Mouse (Mus musculus): ENCODE results near the gene Rab3ip. TPM values are rescaled to one million over a fixed set of nuclear protein-coding genes. Genes with fewer than 3 reads are reported as not detected.

Rab3ip gene
- polyA plus RNA-seq, 1 experiment from 2014 or later = 45.7 TPM

GRCm38 (mm10) chr10:116906794-116907193 is 43.8 kb downstream of the Rab3ip start:
- H3K27me3 ChIP-seq (ENCODE audit: control insufficient read depth, insufficient read depth, low read length) = no peaks in the 10 kb centered on the region
- H3K9me3 ChIP-seq (ENCODE audit: control insufficient read depth, low read length) = no peaks in the 10 kb centered on the region
- WGBS = 94% methylated on average over 9 of the region's 9 CpGs
- DNase-seq (ENCODE audit: low spot score) = no peak
- H3K4me1 ChIP-seq (replicated peaks; ENCODE audit: control insufficient read depth, insufficient read depth, low read length) = no peaks in the 10 kb centered on the region
- H3K4me2 ChIP-seq (ENCODE audit: low read depth, low read length, severe bottlenecking) = no peak overlapping the region
- no peaks in the 10 kb centered on the region; the same call in 1 of the 2 replicates for H3K36me3 ChIP-seq (ENCODE audit: control insufficient read depth, insufficient read depth, low read length)
- no peak overlapping the region for H3K9ac ChIP-seq (ENCODE audit: low read length)
- no peak overlapping the region for H3K4me3 ChIP-seq (ENCODE audit: low read depth, low read length)
- no peak overlapping the region for H3K27ac ChIP-seq (ENCODE audit: low read depth, low read length)
- ATAC-seq (replicated peaks; ENCODE audit: low FRiP score) = no peak

DNA sequence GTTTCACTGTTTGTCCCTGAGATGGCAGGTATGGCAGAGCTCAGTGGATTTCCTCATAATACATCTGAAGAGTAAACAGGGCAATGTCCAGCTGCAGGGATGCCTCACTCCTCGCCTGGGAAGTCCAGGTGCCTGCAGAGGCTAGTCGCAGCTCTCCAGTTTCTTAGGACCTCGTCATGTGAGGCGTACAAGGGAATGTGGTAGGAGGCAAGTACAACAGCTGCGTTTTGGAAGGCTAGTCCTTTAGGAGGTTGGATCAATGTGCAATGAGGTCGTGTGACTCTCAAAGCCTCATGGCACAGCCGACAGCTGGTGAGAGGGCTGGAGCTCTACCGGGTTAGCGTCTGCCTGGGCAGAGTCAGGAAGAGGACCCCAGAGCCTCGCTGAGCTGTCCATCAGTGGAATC is 46.1 kb downstream of the Rab3ip start:
- Histone ChIP-seq H3K4me2 (ENCODE audit: low read depth, low read length, severe bottlenecking) (no peak overlapping the region), H3K4me3 (ENCODE audit: low read depth, low read length) (no peak overlapping the region), H3K9ac (ENCODE audit: low read length) (no peak overlapping the region), H3K4me1 (replicated peaks; ENCODE audit: control insufficient read depth, insufficient read depth, low read length) (no peaks in the 10 kb centered on the region), H3K9me3 (ENCODE audit: control insufficient read depth, low read length) (no peaks in the 10 kb centered on the region), H3K36me3 (ENCODE audit: control insufficient read depth, insufficient read depth, low read length) (no peaks in the 10 kb centered on the region; the same call in 1 of the 2 replicates), H3K27ac (ENCODE audit: low read depth, low read length) (no peak overlapping the region), H3K27me3 (ENCODE audit: control insufficient read depth, insufficient read depth, low read length) (no peaks in the 10 kb centered on the region)
- 95% methylated on average over 10 of the region's 10 CpGs for WGBS
- no peak for DNase-seq (ENCODE audit: low spot score)
- ATAC-seq (replicated peaks; ENCODE audit: low FRiP score) = no peak

- Histone ChIP-seq H3K4me1 (replicated peaks; ENCODE audit: control insufficient read depth, insufficient read depth, low read length) (no peaks in the 10 kb centered on the region), H3K9me3 (ENCODE audit: control insufficient read depth, low read length) (no peaks in the 10 kb centered on the region), H3K27ac (ENCODE audit: low read depth, low read length) (no peak within 1 kb of the TSS), H3K4me3 (ENCODE audit: low read depth, low read length) (no peak within 1 kb of the TSS), H3K27me3 (ENCODE audit: control insufficient read depth, insufficient read depth, low read length) (no peaks in the 10 kb centered on the region), H3K9ac (ENCODE audit: low read length) (no peak within 1 kb of the TSS), H3K4me2 (ENCODE audit: low read depth, low read length, severe bottlenecking) (no peak within 1 kb of the TSS), H3K36me3 (ENCODE audit: control insufficient read depth, insufficient read depth, low read length) (no peaks in the 10 kb centered on the region)
- no peak for ATAC-seq (replicated peaks; ENCODE audit: low FRiP score)
- no peak for DNase-seq (ENCODE audit: low spot score)
- 82% methylated on average over 17 of the region's 17 CpGs for WGBS
These were observed 54.0 kb downstream of the Rab3ip start, which contains the start of gene Myrfl for GRCm38 (mm10) chr10:116896336-116897177. Myrfl (minus strand) TSS chr10:116896919.

GRCm38 (mm10) chr10:116895108-116895833 is 55.3 kb downstream of the Rab3ip start:
- H3K4me3 ChIP-seq (ENCODE audit: low read depth, low read length) = no peak overlapping the region
- H3K9me3 ChIP-seq (ENCODE audit: control insufficient read depth, low read length) = no peaks in the 10 kb centered on the region
- H3K36me3 ChIP-seq (ENCODE audit: control insufficient read depth, insufficient read depth, low read length) = no peaks in the 10 kb centered on the region
- 86% methylated on average over 12 of the region's 12 CpGs for WGBS
- no peak overlapping the region for H3K4me2 ChIP-seq (ENCODE audit: low read depth, low read length, severe bottlenecking)
- no peak overlapping the region for H3K27ac ChIP-seq (ENCODE audit: low read depth, low read length)
- no peaks in the 10 kb centered on the region for H3K27me3 ChIP-seq (ENCODE audit: control insufficient read depth, insufficient read depth, low read length)
- DNase-seq (ENCODE audit: low spot score) (no peak), ATAC-seq (replicated peaks; ENCODE audit: low FRiP score) (no peak)
- no peaks in the 10 kb centered on the region for H3K4me1 ChIP-seq (replicated peaks; ENCODE audit: control insufficient read depth, insufficient read depth, low read length)
- H3K9ac ChIP-seq (ENCODE audit: low read length) = no peak overlapping the region

DNA sequence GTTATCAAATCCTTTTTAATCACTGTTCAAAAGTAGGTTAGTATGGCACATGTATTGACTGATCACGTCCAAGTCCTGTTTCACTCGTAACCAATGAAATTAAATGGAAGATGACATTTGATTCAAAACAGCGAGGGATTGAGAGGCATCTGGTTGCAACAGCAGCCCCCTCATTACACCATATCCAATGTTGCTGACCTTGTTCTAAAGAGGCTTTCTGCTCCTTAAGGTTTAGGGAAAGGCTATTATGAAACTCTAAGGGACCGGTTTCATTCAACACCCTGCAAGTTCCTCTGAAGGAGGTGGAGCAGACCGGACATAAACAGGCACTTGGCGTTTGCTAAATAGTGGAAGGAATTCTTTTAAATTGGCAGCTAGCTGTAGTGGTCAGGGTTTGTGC is 56.0 kb downstream of the Rab3ip start:
- H3K36me3 ChIP-seq (ENCODE audit: control insufficient read depth, insufficient read depth, low read length) = no peaks in the 10 kb centered on the region
- H3K27ac ChIP-seq (ENCODE audit: low read depth, low read length) = no peak overlapping the region
- H3K4me3 ChIP-seq (ENCODE audit: low read depth, low read length) = no peak overlapping the region
- no peaks in the 10 kb centered on the region for H3K27me3 ChIP-seq (ENCODE audit: control insufficient read depth, insufficient read depth, low read length)
- no peak overlapping the region for H3K4me2 ChIP-seq (ENCODE audit: low read depth, low read length, severe bottlenecking)
- no peaks in the 10 kb centered on the region for H3K9me3 ChIP-seq (ENCODE audit: control insufficient read depth, low read length)
- H3K9ac ChIP-seq (ENCODE audit: low read length) = no peak overlapping the region
- 79% methylated on average over 6 of the region's 6 CpGs for WGBS
- no peaks in the 10 kb centered on the region for H3K4me1 ChIP-seq (replicated peaks; ENCODE audit: control insufficient read depth, insufficient read depth, low read length)
- DNase-seq (ENCODE audit: low spot score) = no peak
- no peak for ATAC-seq (replicated peaks; ENCODE audit: low FRiP score)

DNA sequence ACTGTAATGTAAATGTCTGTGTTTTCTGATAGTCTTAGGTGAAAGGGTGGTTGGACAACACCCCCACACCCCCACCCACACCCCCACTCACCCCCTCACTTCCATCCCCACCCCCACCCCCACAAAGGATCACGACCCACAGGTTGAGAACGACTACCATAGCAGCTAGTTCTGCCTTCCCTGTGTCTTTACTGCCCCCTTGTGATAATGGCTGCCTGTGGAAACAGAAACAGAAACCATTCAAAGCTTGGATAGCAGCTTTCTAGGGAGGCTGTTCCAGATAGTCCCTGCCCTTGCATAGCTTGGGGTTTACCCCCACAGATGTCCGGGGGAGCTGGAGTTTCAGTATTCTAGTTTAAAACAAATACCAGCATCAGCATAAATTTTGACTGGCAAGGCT is 56.8 kb downstream of the Rab3ip start:
- WGBS = 28% methylated on average over 3 of the region's 3 CpGs
- H3K9ac ChIP-seq (ENCODE audit: low read length) = no peak overlapping the region

GRCm38 (mm10) chr10:116890587-116890986 is 60.0 kb downstream of the Rab3ip start:
- no peaks in the 10 kb centered on the region for H3K36me3 ChIP-seq (ENCODE audit: control insufficient read depth, insufficient read depth, low read length)
- H3K4me3 ChIP-seq (ENCODE audit: low read depth, low read length) = no peak overlapping the region
- no peaks in the 10 kb centered on the region for H3K9me3 ChIP-seq (ENCODE audit: control insufficient read depth, low read length)
- no peaks in the 10 kb centered on the region for H3K4me1 ChIP-seq (replicated peaks; ENCODE audit: control insufficient read depth, insufficient read depth, low read length)
- DNase-seq (ENCODE audit: low spot score) (no peak), ATAC-seq (replicated peaks; ENCODE audit: low FRiP score) (peak; percentile 53; the same call in 1 of the 2 replicates)
- no peaks in the 10 kb centered on the region for H3K27me3 ChIP-seq (ENCODE audit: control insufficient read depth, insufficient read depth, low read length)
- H3K27ac ChIP-seq (ENCODE audit: low read depth, low read length) = no peak overlapping the region
- H3K4me2 ChIP-seq (ENCODE audit: low read depth, low read length, severe bottlenecking) = no peak overlapping the region
- no peak overlapping the region for H3K9ac ChIP-seq (ENCODE audit: low read length)
- WGBS = 51% methylated on average over 5 of the region's 5 CpGs

More for the DNA sequence above, 56.8 kb downstream of the Rab3ip start:
- Histone ChIP-seq H3K4me2 (ENCODE audit: low read depth, low read length, severe bottlenecking) (no peak overlapping the region), H3K27ac (ENCODE audit: low read depth, low read length) (no peak overlapping the region), H3K4me1 (replicated peaks; ENCODE audit: control insufficient read depth, insufficient read depth, low read length) (no peaks in the 10 kb centered on the region), H3K4me3 (ENCODE audit: low read depth, low read length) (no peak overlapping the region), H3K27me3 (ENCODE audit: control insufficient read depth, insufficient read depth, low read length) (no peaks in the 10 kb centered on the region), H3K9me3 (ENCODE audit: control insufficient read depth, low read length) (no peaks in the 10 kb centered on the region), H3K36me3 (ENCODE audit: control insufficient read depth, insufficient read depth, low read length) (no peaks in the 10 kb centered on the region)
- no peak for DNase-seq (ENCODE audit: low spot score)
- no peak for ATAC-seq (replicated peaks; ENCODE audit: low FRiP score)

GRCm38 (mm10) chr10:116884552-116884951 is 66.0 kb downstream of the Rab3ip start:
- Histone ChIP-seq H3K27ac (ENCODE audit: low read depth, low read length) (no peak overlapping the region), H3K9me3 (ENCODE audit: control insufficient read depth, low read length) (no peaks in the 10 kb centered on the region), H3K36me3 (ENCODE audit: control insufficient read depth, insufficient read depth, low read length) (no peaks in the 10 kb centered on the region), H3K4me2 (ENCODE audit: low read depth, low read length, severe bottlenecking) (no peak overlapping the region), H3K4me1 (replicated peaks; ENCODE audit: control insufficient read depth, insufficient read depth, low read length) (no peaks in the 10 kb centered on the region), H3K4me3 (ENCODE audit: low read depth, low read length) (no peak overlapping the region), H3K27me3 (ENCODE audit: control insufficient read depth, insufficient read depth, low read length) (no peaks in the 10 kb centered on the region), H3K9ac (ENCODE audit: low read length) (no peak overlapping the region)
- DNase-seq (ENCODE audit: low spot score) (no peak), ATAC-seq (replicated peaks; ENCODE audit: low FRiP score) (no peak)
- 86% methylated on average over 3 of the region's 3 CpGs for WGBS
